Mouse (Mus musculus): ENCODE data around the gene Arih1. TPM values are rescaled to one million over a fixed set of nuclear protein-coding genes. Genes with fewer than 3 reads are reported as not detected.

The Arih1 gene
- total RNA-seq, 1 experiment: 75.5 TPM

GRCm38 (mm10) chr9:59457671-59458070 lies 28.7 kb downstream of the Arih1 start:
- no peaks in the 10 kb centered on the region for H3K36me3 ChIP-seq (ENCODE audit: control insufficient read depth, insufficient read depth, low read length, poor library complexity, severe bottlenecking)
- TF ChIP-seq ZC3H11A (IDR thresholded peaks at IDR 0.05; ENCODE audit: borderline replicate concordance, low read depth, low read length): no peak
- no peak for TF ChIP-seq ZNF384 (IDR thresholded peaks at IDR 0.05; ENCODE audit: low read depth, low read length)
- no peak for TF ChIP-seq HCFC1 (IDR thresholded peaks at IDR 0.05; ENCODE audit: borderline replicate concordance, insufficient read depth, low read length)
- no peak for TF ChIP-seq MAFK (IDR thresholded peaks at IDR 0.05; ENCODE audit: insufficient read depth, low read depth, low read length)
- TF ChIP-seq CHD2 (IDR thresholded peaks at IDR 0.05; ENCODE audit: low read depth, low read length): no peak
- H3K4me3 ChIP-seq (ENCODE audit: insufficient read depth in 1 of 2, low read depth in 1 of 2, low read length in 2 of 2, poor library complexity in 1 of 2, severe bottlenecking in 1 of 2): no peak overlapping the region
- no peak overlapping the region for H3K27ac ChIP-seq (ENCODE audit: insufficient read depth, low read depth, low read length, poor library complexity, severe bottlenecking)
- in situ Hi-C loops (cut with MboI; ENCODE audit: low sequenced_read_pairs in 2 of 2, unreplicated experiment in 2 of 2): no loop called here
- H3K9ac ChIP-seq (ENCODE audit: insufficient read depth, low read depth, low read length, poor library complexity, severe bottlenecking): no peak overlapping the region
- no peak for DNase-seq (ENCODE audit: low read depth, low spot score)
- H3K9me3 ChIP-seq (ENCODE audit: control insufficient read depth, insufficient read depth, low read depth, low read length): no peaks in the 10 kb centered on the region
- H3K4me1 ChIP-seq (ENCODE audit: control insufficient read depth in 2 of 2, insufficient read depth in 2 of 2, low read length in 2 of 2, poor library complexity in 1 of 2): peaks cover 0 to 5% of the 10 kb centered on the region in 2 experiments; a peak in 2 of 4 replicates

- no peak for DNase-seq (ENCODE audit: low read depth, low spot score)
- H3K9me3 ChIP-seq (ENCODE audit: control insufficient read depth, insufficient read depth, low read depth, low read length): no peaks in the 10 kb centered on the region
- no peak overlapping the region for H3K9ac ChIP-seq (ENCODE audit: insufficient read depth, low read depth, low read length, poor library complexity, severe bottlenecking)
- no peak overlapping the region; the same call in 1 of the 2 replicates for H3K27ac ChIP-seq (ENCODE audit: insufficient read depth, low read depth, low read length, poor library complexity, severe bottlenecking)
- no peak overlapping the region for H3K4me3 ChIP-seq (ENCODE audit: insufficient read depth in 1 of 2, low read depth in 1 of 2, low read length in 2 of 2, poor library complexity in 1 of 2, severe bottlenecking in 1 of 2)
- no peak for TF ChIP-seq ZC3H11A (IDR thresholded peaks at IDR 0.05; ENCODE audit: borderline replicate concordance, low read depth, low read length)
- TF ChIP-seq MAFK (IDR thresholded peaks at IDR 0.05; ENCODE audit: insufficient read depth, low read depth, low read length): peak; percentile 68
- no peaks in the 10 kb centered on the region for H3K36me3 ChIP-seq (ENCODE audit: control insufficient read depth, insufficient read depth, low read length, poor library complexity, severe bottlenecking)
- H3K4me1 ChIP-seq (ENCODE audit: control insufficient read depth in 2 of 2, insufficient read depth in 2 of 2, low read length in 2 of 2, poor library complexity in 1 of 2): peaks cover 0 to 5% of the 10 kb centered on the region in 2 experiments; a peak in 2 of 4 replicates
- in situ Hi-C loops (cut with MboI; ENCODE audit: low sequenced_read_pairs in 2 of 2, unreplicated experiment in 2 of 2): no loop called here
Observed at GRCm38 (mm10) chr9:59455404-59456068, 30.9 kb downstream of the Arih1 start.

GRCm38 (mm10) chr9:59433729-59434128 lies 52.7 kb downstream of the Arih1 start:
- no peaks in the 10 kb centered on the region for H3K4me1 ChIP-seq (ENCODE audit: control insufficient read depth in 2 of 2, insufficient read depth in 2 of 2, low read length in 2 of 2, poor library complexity in 1 of 2)
- in situ Hi-C loops (cut with MboI; ENCODE audit: low sequenced_read_pairs in 2 of 2, unreplicated experiment in 2 of 2): no loop called here

GRCm38 (mm10) chr9:59431626-59432025 lies 54.8 kb downstream of the Arih1 start:
- no peak for TF ChIP-seq MAFK (IDR thresholded peaks at IDR 0.05; ENCODE audit: insufficient read depth, low read depth, low read length)
- no peak overlapping the region for H3K4me3 ChIP-seq (ENCODE audit: insufficient read depth in 1 of 2, low read depth in 1 of 2, low read length in 2 of 2, poor library complexity in 1 of 2, severe bottlenecking in 1 of 2)
- in situ Hi-C loops (cut with MboI; ENCODE audit: low sequenced_read_pairs in 2 of 2, unreplicated experiment in 2 of 2): no loop called here
- H3K36me3 ChIP-seq (ENCODE audit: control insufficient read depth, insufficient read depth, low read length, poor library complexity, severe bottlenecking): no peaks in the 10 kb centered on the region
- H3K27ac ChIP-seq (ENCODE audit: insufficient read depth, low read depth, low read length, poor library complexity, severe bottlenecking): no peak overlapping the region
- no peaks in the 10 kb centered on the region for H3K9me3 ChIP-seq (ENCODE audit: control insufficient read depth, insufficient read depth, low read depth, low read length)
- no peak for DNase-seq (ENCODE audit: low read depth, low spot score)
- no peak overlapping the region for H3K9ac ChIP-seq (ENCODE audit: insufficient read depth, low read depth, low read length, poor library complexity, severe bottlenecking)
- no peaks in the 10 kb centered on the region for H3K4me1 ChIP-seq (ENCODE audit: control insufficient read depth in 2 of 2, insufficient read depth in 2 of 2, low read length in 2 of 2, poor library complexity in 1 of 2)

More at GRCm38 (mm10) chr9:59433729-59434128, 52.7 kb downstream of the Arih1 start:
- no peak overlapping the region for H3K4me3 ChIP-seq (ENCODE audit: insufficient read depth in 1 of 2, low read depth in 1 of 2, low read length in 2 of 2, poor library complexity in 1 of 2, severe bottlenecking in 1 of 2)
- no peaks in the 10 kb centered on the region for H3K9me3 ChIP-seq (ENCODE audit: control insufficient read depth, insufficient read depth, low read depth, low read length)
- H3K36me3 ChIP-seq (ENCODE audit: control insufficient read depth, insufficient read depth, low read length, poor library complexity, severe bottlenecking): no peaks in the 10 kb centered on the region
- no peak overlapping the region for H3K27ac ChIP-seq (ENCODE audit: insufficient read depth, low read depth, low read length, poor library complexity, severe bottlenecking)
- H3K9ac ChIP-seq (ENCODE audit: insufficient read depth, low read depth, low read length, poor library complexity, severe bottlenecking): no peak overlapping the region
- no peak for TF ChIP-seq ZC3H11A (IDR thresholded peaks at IDR 0.05; ENCODE audit: borderline replicate concordance, low read depth, low read length)
- TF ChIP-seq CHD2 (IDR thresholded peaks at IDR 0.05; ENCODE audit: low read depth, low read length): no peak
- no peak for TF ChIP-seq HCFC1 (IDR thresholded peaks at IDR 0.05; ENCODE audit: borderline replicate concordance, insufficient read depth, low read length)
- no peak for TF ChIP-seq MAFK (IDR thresholded peaks at IDR 0.05; ENCODE audit: insufficient read depth, low read depth, low read length)
- TF ChIP-seq ZNF384 (IDR thresholded peaks at IDR 0.05; ENCODE audit: low read depth, low read length): no peak
- DNase-seq (ENCODE audit: low read depth, low spot score): no peak

GRCm38 (mm10) chr9:59420487-59420886 lies 65.9 kb downstream of the Arih1 start:
- H3K27ac ChIP-seq (ENCODE audit: insufficient read depth, low read depth, low read length, poor library complexity, severe bottlenecking): no peak overlapping the region
- no peaks in the 10 kb centered on the region for H3K9me3 ChIP-seq (ENCODE audit: control insufficient read depth, insufficient read depth, low read depth, low read length)
- in situ Hi-C loops (cut with MboI; ENCODE audit: low sequenced_read_pairs in 2 of 2, unreplicated experiment in 2 of 2): no loop called here
- H3K9ac ChIP-seq (ENCODE audit: insufficient read depth, low read depth, low read length, poor library complexity, severe bottlenecking): no peak overlapping the region
- no peaks in the 10 kb centered on the region; the same call in 1 of the 2 replicates for H3K36me3 ChIP-seq (ENCODE audit: control insufficient read depth, insufficient read depth, low read length, poor library complexity, severe bottlenecking)
- H3K4me1 ChIP-seq (ENCODE audit: control insufficient read depth in 2 of 2, insufficient read depth in 2 of 2, low read length in 2 of 2, poor library complexity in 1 of 2): no peaks in the 10 kb centered on the region
- no peak for DNase-seq (ENCODE audit: low read depth, low spot score)
- TF ChIP-seq HCFC1 (IDR thresholded peaks at IDR 0.05; ENCODE audit: borderline replicate concordance, insufficient read depth, low read length) (no peak), ZNF384 (IDR thresholded peaks at IDR 0.05; ENCODE audit: low read depth, low read length) (no peak), ZC3H11A (IDR thresholded peaks at IDR 0.05; ENCODE audit: borderline replicate concordance, low read depth, low read length) (no peak), MAFK (IDR thresholded peaks at IDR 0.05; ENCODE audit: insufficient read depth, low read depth, low read length) (no peak), CHD2 (IDR thresholded peaks at IDR 0.05; ENCODE audit: low read depth, low read length) (no peak)
- H3K4me3 ChIP-seq (ENCODE audit: insufficient read depth in 1 of 2, low read depth in 1 of 2, low read length in 2 of 2, poor library complexity in 1 of 2, severe bottlenecking in 1 of 2): no peak overlapping the region
